Mouse (Mus musculus) small intestine, adult 2 months (tissue): ENCODE data around the gene Med7.

Experiments used
- CTCF ChIP-seq: fragments of 200-500 bp; IDR thresholded peaks from 2 replicates; pipeline ENCODE4 v1.5.1; 2012; ENCODE audit warnings: low read depth, mild to moderate bottlenecking, control low read depth, inconsistent platforms, low read length, moderate library complexity, mixed read lengths; ENCODE audit not compliant: insufficient replicate concordance, insufficient read length; ENCODE audit errors: extremely low read depth
- POLR2A ChIP-seq: fragments of 200-500 bp; IDR thresholded peaks from 2 replicates; pipeline ENCODE4 v1.6.1; 2012; ENCODE audit warnings: low read depth, mild to moderate bottlenecking, control low read depth, inconsistent platforms, low read length, moderate library complexity

DNA sequence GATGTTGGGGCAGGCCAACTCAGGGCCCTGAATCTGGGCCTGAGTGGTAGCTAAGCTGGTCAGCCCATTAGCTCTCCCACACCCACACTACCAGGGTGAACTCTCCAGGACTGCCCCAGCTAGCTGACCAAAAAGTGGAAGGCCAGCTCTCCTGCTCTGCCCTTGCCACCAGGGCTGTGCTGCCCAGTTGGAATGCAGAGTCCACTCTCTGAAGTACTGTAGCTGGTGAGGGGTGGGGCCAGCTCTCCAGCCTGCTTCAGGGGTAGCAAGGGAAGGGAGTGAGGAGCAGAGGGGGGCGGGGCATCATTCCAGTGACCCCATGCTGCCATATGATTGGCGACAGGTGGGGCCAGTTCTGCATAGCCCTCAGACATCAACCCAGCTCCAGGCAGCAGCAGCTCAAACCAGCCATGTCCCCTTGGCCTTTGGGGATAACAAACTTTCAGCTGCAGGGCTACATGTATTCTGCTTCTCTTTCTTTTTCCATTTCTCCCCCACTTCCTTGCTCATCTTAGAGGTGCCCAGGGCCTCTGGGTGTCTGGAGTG is 26.6 kb upstream of the Med7 start:
- TF ChIP-seq CTCF (no peak), POLR2A (no peak)
